Mouse (Mus musculus): ENCODE data around the gene Rmi1.

DNA sequence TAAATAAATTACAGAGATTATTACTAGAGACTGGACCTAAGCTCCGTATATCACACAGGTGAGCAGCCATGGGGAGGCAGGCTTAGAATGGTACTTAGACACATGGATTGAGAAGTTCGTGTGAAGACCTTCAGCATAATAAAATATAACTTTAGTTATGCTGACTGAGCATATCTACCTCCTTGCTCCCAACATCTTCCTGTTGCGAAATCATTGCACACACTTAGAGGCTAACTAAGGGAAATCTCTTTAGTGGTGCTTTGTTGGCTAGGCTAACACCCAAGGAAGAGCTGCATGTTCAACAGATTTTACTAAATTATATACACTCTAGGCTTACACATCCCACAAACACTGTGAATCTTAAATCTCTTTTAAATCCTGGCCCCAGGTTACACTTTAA lies 35.7 kb upstream of the Rmi1 start:
- TF ChIP-seq CTCF (IDR thresholded peaks at IDR 0.05; ENCODE audit: low read depth) = no peak
- no peak for TF ChIP-seq EP300 (IDR thresholded peaks at IDR 0.05; ENCODE audit: low read depth)
